Mouse (Mus musculus) hindbrain, embryonic 13.5 days (tissue): ENCODE data around the gene Creb3l1. TPM values are rescaled to one million over a fixed set of nuclear protein-coding genes. Genes with fewer than 3 reads are reported as not detected.

ENCODE experiments used
- ATAC-seq: fragments of 200-750 bp; cut with Nextera tagmentation; 2 replicates; pipeline ENCODE4 v1.8.0; 2017; ENCODE audit warnings: moderate TSS enrichment; ENCODE audit not compliant: low FRiP score
- H3K27ac ChIP-seq: fragments of 300-500 bp; sonication (generic); 2 replicates; pipeline ENCODE4 v1.5.1; 2015; ENCODE audit warnings: inconsistent platforms, mild to moderate bottlenecking, moderate library complexity
- H3K27me3 ChIP-seq: fragments of 300-500 bp; sonication (generic); 2 replicates; pipeline ENCODE4 v1.6.1; 2015; ENCODE audit warnings: mild to moderate bottlenecking, inconsistent platforms
- H3K36me3 ChIP-seq: fragments of 300-500 bp; sonication (generic); 2 replicates; pipeline ENCODE4 v1.6.1; 2015; ENCODE audit warnings: mild to moderate bottlenecking, inconsistent platforms
- H3K4me1 ChIP-seq: fragments of 300-500 bp; sonication (generic); replicated peaks from 2 replicates; pipeline ENCODE4 v1.6.1; 2015; ENCODE audit warnings: inconsistent platforms
- H3K4me2 ChIP-seq: fragments of 300-500 bp; sonication (generic); 2 replicates; pipeline ENCODE4 v1.6.1; 2015; ENCODE audit warnings: inconsistent platforms, mild to moderate bottlenecking, moderate library complexity
- H3K4me3 ChIP-seq: fragments of 300-500 bp; sonication (generic); 2 replicates; pipeline ENCODE4 v1.5.1; 2015; ENCODE audit warnings: mild to moderate bottlenecking, inconsistent platforms
- H3K9ac ChIP-seq: fragments of 300-500 bp; sonication (generic); 2 replicates; pipeline ENCODE4 v1.6.1; 2015; ENCODE audit warnings: mild to moderate bottlenecking, inconsistent platforms
- H3K9me3 ChIP-seq: fragments of 300-500 bp; sonication (generic); 2 replicates; pipeline ENCODE4 v1.6.1; 2016; ENCODE audit warnings: inconsistent platforms
- WGBS: fragments of 180-500 bp; shearing (Covaris S2); methylation state at CpG from one replicate; pipeline ENCODE4 v1.1.7; 2015; 5-methylcytosine and 5-hydroxymethylcytosine counted together
- polyA plus RNA-seq: library from polyadenylated mRNA; unstranded; fragments of >200 nt; fragmentation: Nextera tagmentation; extraction: Ambion mirVana; gene quantifications from 2 replicates; pipeline ENCODE4 v1.2.1, GENCODE M21; 2015

Gene Creb3l1
- polyA plus RNA-seq, 1 experiment from 2014 or later: 1.3 TPM

- H3K4me3 ChIP-seq: no peak overlapping the region
- H3K9ac ChIP-seq: no peak overlapping the region
- no peaks in the 10 kb centered on the region for H3K27me3 ChIP-seq
- no peaks in the 10 kb centered on the region for H3K9me3 ChIP-seq
- H3K27ac ChIP-seq: peak overlapping the region; percentile 30; the same call in 1 of the 2 replicates
- no peaks in the 10 kb centered on the region for H3K36me3 ChIP-seq
- no peak overlapping the region for H3K4me2 ChIP-seq
- ATAC-seq: no peak
- peaks cover 72% of the 10 kb centered on the region for H3K4me1 ChIP-seq
- 53% methylated on average over 10 of the region's 10 CpGs for WGBS
Observed at GRCm38 (mm10) chr2:91958701-91959457, 65.4 kb downstream of the Creb3l1 start.

GRCm38 (mm10) chr2:91958049-91958448 is 66.3 kb downstream of the Creb3l1 start:
- Histone ChIP-seq H3K4me3 (no peak overlapping the region), H3K4me2 (no peak overlapping the region), H3K9me3 (no peaks in the 10 kb centered on the region), H3K27ac (no peak overlapping the region), H3K36me3 (no peaks in the 10 kb centered on the region), H3K27me3 (no peaks in the 10 kb centered on the region), H3K9ac (no peak overlapping the region), H3K4me1 (peaks cover 77% of the 10 kb centered on the region)
- no peak for ATAC-seq
- WGBS: 77% methylated on average over 8 of the region's 8 CpGs

DNA sequence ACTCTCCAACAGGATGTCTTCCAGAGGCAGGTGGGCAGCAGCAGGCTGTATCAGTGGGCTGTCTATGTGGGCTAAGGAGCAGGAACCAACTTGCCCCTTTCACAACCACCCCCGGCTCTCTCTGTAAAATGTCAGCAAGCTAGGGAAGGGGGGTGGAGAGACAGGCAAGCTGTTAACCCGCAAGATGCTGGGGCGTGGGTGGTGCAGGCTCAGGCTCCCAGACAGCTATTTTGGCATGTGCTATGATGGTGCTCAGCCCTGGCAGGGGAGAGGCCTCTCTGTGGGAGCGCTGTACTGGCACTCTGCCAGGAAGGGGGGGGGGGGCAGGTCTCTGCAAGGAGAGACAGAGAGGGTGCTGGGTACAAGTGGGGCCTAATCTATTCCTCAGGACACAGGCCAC is 67.2 kb downstream of the Creb3l1 start:
- Histone ChIP-seq H3K27me3 (no peaks in the 10 kb centered on the region), H3K4me2 (no peak overlapping the region), H3K27ac (peak overlapping the region; percentile 40; the same call in 1 of the 2 replicates), H3K4me1 (peaks cover 68% of the 10 kb centered on the region), H3K9me3 (no peaks in the 10 kb centered on the region), H3K36me3 (no peaks in the 10 kb centered on the region), H3K9ac (no peak overlapping the region), H3K4me3 (no peak overlapping the region)
- peak; percentile 66 for ATAC-seq
- 25% methylated on average over 4 of the region's 4 CpGs for WGBS

DNA sequence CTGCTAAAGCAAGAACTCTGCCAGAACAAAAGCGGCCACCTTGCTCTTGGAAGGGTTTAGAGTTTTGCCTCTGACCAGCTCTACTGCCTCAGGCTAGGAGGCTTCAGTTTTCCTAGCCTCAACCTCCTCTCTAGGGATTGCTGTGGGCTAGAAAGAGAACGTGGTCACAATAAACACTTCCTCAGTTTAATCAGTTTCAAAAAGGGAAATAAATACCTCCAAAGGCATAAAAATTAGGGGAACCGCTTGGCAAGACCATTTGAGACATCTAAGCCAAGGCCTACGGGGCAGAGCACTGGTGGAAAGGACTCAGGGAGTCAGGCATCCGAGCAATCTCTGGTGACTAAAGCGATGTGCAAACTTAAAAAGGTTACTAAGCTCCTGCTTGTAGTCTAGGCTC is 68.4 kb downstream of the Creb3l1 start:
- no peaks in the 10 kb centered on the region for H3K36me3 ChIP-seq
- no peak overlapping the region for H3K27ac ChIP-seq
- H3K4me2 ChIP-seq: no peak overlapping the region
- H3K9ac ChIP-seq: no peak overlapping the region
- 85% methylated on average over 6 of the region's 6 CpGs for WGBS
- ATAC-seq: no peak
- H3K4me1 ChIP-seq: peaks cover 59% of the 10 kb centered on the region
- no peaks in the 10 kb centered on the region for H3K9me3 ChIP-seq
- no peak overlapping the region for H3K4me3 ChIP-seq
- no peaks in the 10 kb centered on the region for H3K27me3 ChIP-seq

- Histone ChIP-seq H3K27ac (0 out of 2 replicates have a peak overlapping the region, but pooled peaks have one; percentile 8), H3K27me3 (no peaks in the 10 kb centered on the region), H3K4me1 (peaks cover 59% of the 10 kb centered on the region), H3K36me3 (no peaks in the 10 kb centered on the region), H3K9ac (no peak overlapping the region), H3K4me2 (no peak overlapping the region), H3K4me3 (no peak overlapping the region), H3K9me3 (no peaks in the 10 kb centered on the region)
- no peak for ATAC-seq
- 83% methylated on average over 4 of the region's 4 CpGs for WGBS
Observed at GRCm38 (mm10) chr2:91955121-91955591, 69.1 kb downstream of the Creb3l1 start.

DNA sequence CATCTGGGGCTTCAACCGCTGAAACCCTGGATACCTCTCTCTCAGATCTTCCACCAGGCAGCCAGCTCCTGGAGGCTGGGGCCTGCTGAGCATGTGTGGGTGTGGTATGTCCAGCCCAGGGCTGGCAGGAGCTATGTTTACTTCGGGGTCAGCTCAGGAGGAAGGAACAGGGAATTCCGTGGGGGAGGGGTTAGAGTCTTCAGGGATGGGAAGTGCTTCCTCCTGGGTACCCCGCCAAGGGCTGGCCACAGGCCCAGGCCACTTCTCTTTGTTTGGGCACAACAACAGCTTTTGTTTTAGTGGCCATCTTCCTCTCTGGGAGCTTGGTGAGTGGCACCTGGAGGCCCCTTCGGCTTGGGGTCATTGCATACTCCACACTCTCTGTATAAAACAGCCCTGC is 70.5 kb downstream of the Creb3l1 start:
- 27% methylated on average over 5 of the region's 5 CpGs for WGBS
- Histone ChIP-seq H3K4me1 (peaks cover 59% of the 10 kb centered on the region), H3K9ac (no peak overlapping the region), H3K4me2 (no peak overlapping the region), H3K4me3 (no peak overlapping the region), H3K9me3 (no peaks in the 10 kb centered on the region), H3K27ac (peak overlapping the region; percentile 52), H3K36me3 (no peaks in the 10 kb centered on the region), H3K27me3 (no peaks in the 10 kb centered on the region)
- ATAC-seq: no peak

GRCm38 (mm10) chr2:91950275-91951085 is 73.8 kb downstream of the Creb3l1 start:
- 17% methylated on average over 15 of the region's 15 CpGs for WGBS
- Histone ChIP-seq H3K9me3 (no peaks in the 10 kb centered on the region), H3K27me3 (no peaks in the 10 kb centered on the region), H3K27ac (peak overlapping the region; percentile 73), H3K4me1 (peaks cover 70% of the 10 kb centered on the region), H3K4me2 (peak overlapping the region; percentile 41), H3K36me3 (no peaks in the 10 kb centered on the region), H3K9ac (peak overlapping the region; percentile 63), H3K4me3 (no peak overlapping the region; the same call in 1 of the 2 replicates)
- peak; percentile 18 for ATAC-seq

DNA sequence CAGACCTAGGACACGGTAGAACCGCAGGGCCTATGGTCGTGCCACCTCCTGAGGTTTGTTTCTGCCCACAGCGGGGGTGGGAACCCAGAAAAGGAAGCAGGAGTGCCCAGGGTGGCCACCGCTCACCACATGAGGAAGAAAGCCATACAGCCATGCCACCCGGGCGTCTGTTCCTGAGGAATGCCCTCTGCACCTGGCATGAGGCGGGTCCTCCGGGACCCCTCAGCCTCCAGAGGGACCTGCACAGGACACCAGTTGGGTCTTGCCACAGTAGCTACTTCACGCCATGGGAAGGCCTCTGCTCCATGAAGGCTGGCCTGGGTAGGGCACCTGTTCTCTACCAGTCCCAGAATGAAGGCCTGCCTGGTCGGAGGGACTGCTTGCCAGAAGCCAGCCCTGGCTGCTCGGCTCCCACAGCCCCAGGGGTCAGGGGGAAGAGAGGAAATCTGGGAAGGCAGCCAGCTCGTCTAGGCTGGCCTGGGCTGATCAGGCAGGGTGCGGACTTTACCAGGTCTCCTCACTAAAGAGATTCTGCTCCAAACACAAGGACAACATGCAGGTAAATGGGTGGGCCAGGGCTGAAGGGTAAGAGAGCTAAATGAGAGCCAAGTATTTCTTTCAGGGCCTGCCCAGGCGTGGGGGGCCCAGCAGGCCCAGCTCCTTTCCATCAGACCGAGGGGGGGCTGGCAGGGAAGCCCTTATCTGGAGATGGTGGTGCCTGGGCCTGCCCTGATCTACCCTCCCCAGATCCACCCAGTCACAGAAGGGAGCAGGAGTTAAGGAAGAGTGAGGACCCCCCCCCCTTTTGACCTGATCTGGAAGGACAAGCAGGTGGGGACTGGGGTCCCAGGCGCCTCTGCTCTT is 74.7 kb downstream of the Creb3l1 start:
- H3K36me3 ChIP-seq: no peaks in the 10 kb centered on the region
- H3K9me3 ChIP-seq: no peaks in the 10 kb centered on the region
- H3K9ac ChIP-seq: peak overlapping the region; percentile 63
- peaks cover 3% of the 10 kb centered on the region; the same call in 1 of the 2 replicates for H3K27me3 ChIP-seq
- whole genome bisulfite sequencing: 71% methylated on average over 17 of the region's 17 CpGs
- H3K4me1 ChIP-seq: peaks cover 66% of the 10 kb centered on the region
- H3K4me3 ChIP-seq: no peak overlapping the region; the same call in 1 of the 2 replicates
- H3K27ac ChIP-seq: peak overlapping the region; percentile 73
- H3K4me2 ChIP-seq: peak overlapping the region; percentile 41
- peak; percentile 22 for ATAC-seq

DNA sequence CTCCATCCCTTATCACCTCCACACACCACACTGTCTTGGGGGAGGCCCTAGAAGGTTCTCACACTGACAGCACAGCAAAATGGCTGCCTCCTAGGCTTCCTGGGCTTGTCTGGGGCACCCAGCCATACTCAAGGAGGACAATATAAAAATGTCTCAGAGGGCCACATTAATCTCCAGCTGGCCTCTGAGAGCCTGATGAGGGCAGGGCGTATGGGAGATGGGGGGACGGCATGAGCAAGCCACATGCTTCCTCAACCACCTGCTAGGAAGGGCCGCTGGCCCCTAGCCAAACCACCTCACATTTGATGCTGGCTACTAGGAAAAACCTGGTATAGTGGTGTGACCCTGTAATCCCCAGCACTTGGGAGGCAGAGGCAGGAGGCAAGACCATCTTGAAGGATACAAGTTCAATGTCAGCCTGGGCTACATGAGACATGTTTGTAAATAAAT is 75.5 kb downstream of the Creb3l1 start:
- H3K9ac ChIP-seq: no peak overlapping the region
- WGBS: 67% methylated on average over 3 of the region's 3 CpGs
- H3K4me1 ChIP-seq: peaks cover 60% of the 10 kb centered on the region
- no peak overlapping the region for H3K4me2 ChIP-seq
- no peak overlapping the region for H3K27ac ChIP-seq
- no peak overlapping the region for H3K4me3 ChIP-seq
- ATAC-seq: no peak
- H3K36me3 ChIP-seq: no peaks in the 10 kb centered on the region
- H3K9me3 ChIP-seq: no peaks in the 10 kb centered on the region
- peaks cover 3% of the 10 kb centered on the region; the same call in 1 of the 2 replicates for H3K27me3 ChIP-seq

GRCm38 (mm10) chr2:91948151-91948509 is 76.2 kb downstream of the Creb3l1 start:
- peak overlapping the region; percentile 76 for H3K27ac ChIP-seq
- no peaks in the 10 kb centered on the region for H3K36me3 ChIP-seq
- no peaks in the 10 kb centered on the region for H3K9me3 ChIP-seq
- WGBS: 76% methylated on average over 6 of the region's 6 CpGs
- ATAC-seq: no peak
- no peak overlapping the region for H3K4me2 ChIP-seq
- H3K4me3 ChIP-seq: no peak overlapping the region
- peaks cover 56% of the 10 kb centered on the region for H3K4me1 ChIP-seq
- H3K9ac ChIP-seq: 0 out of 2 replicates have a peak overlapping the region, but pooled peaks have one; percentile 46
- peaks cover 3% of the 10 kb centered on the region; the same call in 1 of the 2 replicates for H3K27me3 ChIP-seq

DNA sequence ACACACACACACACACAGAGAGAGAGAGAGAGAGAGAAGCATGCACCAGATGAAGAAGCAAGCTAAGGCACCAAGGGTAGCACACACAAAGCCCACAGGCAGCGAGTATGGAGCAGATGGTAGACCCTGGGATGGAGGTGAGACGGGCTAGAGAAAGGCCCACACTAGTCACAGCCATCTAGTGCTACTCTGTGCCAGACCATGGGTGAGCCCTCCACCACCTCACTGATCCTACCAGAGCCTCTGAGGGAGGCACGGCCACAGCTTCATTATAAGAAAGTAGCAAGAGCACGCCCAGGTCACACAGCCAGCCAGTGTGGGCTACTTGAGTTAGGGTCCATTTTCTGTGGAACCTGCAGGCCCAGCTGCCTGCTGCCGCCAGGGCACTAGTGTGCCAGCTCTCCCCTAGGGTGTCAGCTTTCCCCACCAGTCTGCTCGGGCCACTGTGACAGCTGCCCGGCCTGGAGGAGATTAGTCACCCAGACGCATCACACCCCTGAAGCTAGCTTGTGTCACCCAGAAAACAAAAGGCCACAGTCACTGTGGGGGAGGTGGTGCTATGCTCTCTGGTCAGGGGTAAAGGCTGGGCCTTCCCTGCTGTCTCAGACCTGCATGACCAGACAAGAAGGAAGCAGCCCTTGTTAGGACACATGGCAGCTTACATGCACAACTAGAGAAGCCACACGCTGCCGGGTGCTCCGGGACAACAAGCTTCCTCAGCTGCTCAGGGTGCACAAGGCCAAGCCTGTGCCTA is 76.7 kb downstream of the Creb3l1 start:
- Histone ChIP-seq H3K9me3 (no peaks in the 10 kb centered on the region), H3K27me3 (peaks cover 3% of the 10 kb centered on the region; the same call in 1 of the 2 replicates), H3K4me3 (no peak overlapping the region), H3K4me1 (peaks cover 56% of the 10 kb centered on the region), H3K27ac (peak overlapping the region; percentile 76), H3K9ac (peak overlapping the region; percentile 46; the same call in 1 of the 2 replicates), H3K36me3 (no peaks in the 10 kb centered on the region), H3K4me2 (no peak overlapping the region)
- ATAC-seq: no peak
- WGBS: 51% methylated on average over 11 of the region's 11 CpGs
